Mouse (Mus musculus) heart, postnatal 0 days (tissue): ENCODE results near the gene Lcp2.

Source experiments
- CTCF ChIP-seq: IDR thresholded peaks from 2 replicates; pipeline ENCODE4 v1.5.1; 2016; ENCODE audit warnings: antibody characterized with exemption, control low read depth, low read depth
- EP300 ChIP-seq: IDR thresholded peaks from 2 replicates; pipeline ENCODE4 v1.6.1; 2016; ENCODE audit warnings: antibody characterized with exemption, low read depth

- TF ChIP-seq CTCF = no peak
- TF ChIP-seq EP300 = no peak
Measured at GRCm38 (mm10) chr11:34048375-34049124, 1.8 kb downstream of the Lcp2 start.
